Mouse (Mus musculus) neural tube, embryonic 14.5 days (tissue): ENCODE measurements around the gene Creb3l2. TPM values are rescaled to one million over a fixed set of nuclear protein-coding genes. Genes with fewer than 3 reads are reported as not detected.

Experiments
- ATAC-seq: fragments of 200-750 bp; cut with Nextera tagmentation; 2 replicates; pipeline ENCODE4 v1.8.0; 2017; ENCODE audit warnings: low read depth, mild to moderate bottlenecking, moderate TSS enrichment, moderate library complexity
- H3K27ac ChIP-seq: fragments of 300-500 bp; sonication (generic); 2 replicates; pipeline ENCODE4 v1.5.1; 2014; ENCODE audit warnings: low read depth, mild to moderate bottlenecking, control low read depth, low read length, moderate library complexity, mixed read lengths
- H3K27me3 ChIP-seq: fragments of 300-500 bp; sonication (generic); 2 replicates; pipeline ENCODE4 v1.6.1; 2014; ENCODE audit warnings: low read length; ENCODE audit not compliant: control insufficient read depth, insufficient read depth
- H3K36me3 ChIP-seq: fragments of 300-500 bp; sonication (generic); 2 replicates; pipeline ENCODE4 v1.6.1; 2014; ENCODE audit warnings: low read length, mixed read lengths; ENCODE audit not compliant: control insufficient read depth, insufficient read depth
- H3K4me1 ChIP-seq: fragments of 300-500 bp; sonication (generic); 2 replicates; pipeline ENCODE4 v1.6.1; 2014; ENCODE audit warnings: low read length; ENCODE audit not compliant: control insufficient read depth, insufficient read depth
- H3K4me2 ChIP-seq: fragments of 300-500 bp; sonication (generic); 2 replicates; pipeline ENCODE4 v1.6.1; 2014; ENCODE audit warnings: mild to moderate bottlenecking, low read depth, low read length, control low read depth
- H3K4me3 ChIP-seq: fragments of 300-500 bp; sonication (generic); 2 replicates; pipeline ENCODE4 v1.5.1; 2014; ENCODE audit warnings: low read depth, low read length, control low read depth, mixed read lengths
- H3K9ac ChIP-seq: fragments of 300-500 bp; sonication (generic); replicated peaks from 2 replicates; pipeline ENCODE4 v1.6.1; 2014; ENCODE audit warnings: low read depth, mild to moderate bottlenecking, control low read depth, low read length, mixed read lengths
- H3K9me3 ChIP-seq: fragments of 300-500 bp; sonication (generic); 2 replicates; pipeline ENCODE4 v1.6.1; 2016; ENCODE audit warnings: low read length; ENCODE audit not compliant: control insufficient read depth
- WGBS: fragments of 180-500 bp; shearing (Covaris S2); extraction: QIAGEN DNeasy Blood & Tissue Kit; methylation state at CpG from one replicate; pipeline ENCODE4 v1.1.7; 2014; 5-methylcytosine and 5-hydroxymethylcytosine counted together
- polyA plus RNA-seq: library from polyadenylated mRNA; unstranded; fragments of >200 nt; fragmentation: Nextera tagmentation; extraction: Ambion mirVana; gene quantifications from 2 replicates; pipeline ENCODE4 v1.2.1, GENCODE M21; 2014

The Creb3l2 gene
- polyA plus RNA-seq, 1 experiment from 2014 or later: 2.3 TPM

DNA sequence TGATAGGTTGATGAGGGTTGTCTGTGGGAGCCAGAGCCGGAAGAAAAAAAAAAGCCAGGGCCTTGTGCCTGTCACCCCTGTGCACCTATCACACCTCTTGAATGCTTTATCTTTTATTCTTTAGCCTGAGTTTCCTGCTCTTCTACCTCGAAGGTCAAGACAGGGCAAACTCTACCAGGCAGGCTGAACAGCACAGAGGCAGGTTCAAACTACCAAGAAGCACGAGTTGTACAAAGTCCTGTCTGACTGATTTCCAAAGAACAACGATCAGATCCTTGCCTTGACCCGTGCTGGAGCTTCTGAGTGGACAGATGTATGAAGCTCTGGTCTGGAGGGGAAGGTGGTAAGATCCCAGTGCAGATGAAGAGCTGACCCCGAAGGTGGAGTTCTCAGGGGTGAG lies 20.8 kb downstream of the Creb3l2 start:
- no peak overlapping the region for H3K27ac ChIP-seq
- ATAC-seq: no peak
- no peak overlapping the region for H3K9ac ChIP-seq
- WGBS: 84% methylated on average over 6 of the region's 6 CpGs
- no peaks in the 10 kb centered on the region for H3K9me3 ChIP-seq
- no peak overlapping the region for H3K4me2 ChIP-seq
- H3K27me3 ChIP-seq: no peaks in the 10 kb centered on the region
- H3K4me3 ChIP-seq: no peak overlapping the region
- no peaks in the 10 kb centered on the region for H3K36me3 ChIP-seq
- 0 out of 2 replicates have a peak, but pooled peaks cover 3% of the 10 kb centered on the region for H3K4me1 ChIP-seq

DNA sequence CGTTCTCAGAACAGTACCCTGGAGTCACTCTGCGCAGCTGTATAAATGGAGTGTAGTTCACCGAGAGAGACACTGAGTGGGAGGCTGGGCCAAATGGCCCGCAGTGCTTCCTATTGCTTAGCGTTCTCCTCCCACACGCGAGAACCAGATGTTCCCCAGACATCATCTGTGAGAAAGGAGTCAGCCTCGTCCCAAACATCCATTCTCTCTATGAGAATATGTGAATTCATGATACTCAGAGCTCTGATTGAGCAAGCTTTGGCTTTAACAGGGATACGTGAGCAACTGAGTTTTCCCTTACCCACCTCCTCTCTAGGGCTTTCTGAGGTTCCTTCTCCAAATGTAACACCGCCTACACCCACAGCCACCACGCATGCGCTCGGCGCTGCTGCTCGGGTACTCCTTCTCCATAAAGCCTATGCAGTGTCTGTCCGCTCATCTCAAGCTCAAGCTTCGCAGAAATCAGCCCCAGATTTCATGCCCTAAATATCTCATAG lies 22.5 kb downstream of the Creb3l2 start:
- no peak overlapping the region for H3K27ac ChIP-seq
- 0 out of 2 replicates have a peak, but pooled peaks cover 3% of the 10 kb centered on the region for H3K4me1 ChIP-seq
- ATAC-seq: no peak
- no peak overlapping the region for H3K9ac ChIP-seq
- H3K36me3 ChIP-seq: no peaks in the 10 kb centered on the region
- no peaks in the 10 kb centered on the region for H3K9me3 ChIP-seq
- H3K27me3 ChIP-seq: no peaks in the 10 kb centered on the region
- WGBS: 76% methylated on average over 17 of the region's 17 CpGs
- H3K4me2 ChIP-seq: no peak overlapping the region
- H3K4me3 ChIP-seq: no peak overlapping the region

DNA sequence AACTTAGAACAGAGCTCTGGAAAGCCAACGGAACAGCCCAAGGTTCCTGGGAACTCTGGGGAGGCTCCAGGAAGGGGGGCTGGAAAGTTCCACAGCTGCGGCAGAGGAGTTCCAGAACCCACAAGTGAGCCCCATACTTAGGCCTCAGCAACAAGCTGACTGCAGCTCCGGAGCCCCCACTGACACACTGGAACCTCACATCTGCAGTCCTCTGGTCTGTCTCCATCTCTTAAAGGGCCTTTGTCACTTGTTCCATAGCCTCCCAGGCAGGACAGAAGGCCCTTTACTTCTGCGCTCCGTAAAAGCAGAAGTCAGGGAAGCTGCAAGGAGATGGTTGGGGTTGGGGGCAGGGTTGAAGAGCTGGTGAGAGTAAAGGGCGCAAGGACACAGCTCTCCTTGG lies 23.0 kb downstream of the Creb3l2 start:
- H3K4me3 ChIP-seq: no peak overlapping the region
- ATAC-seq: no peak

DNA sequence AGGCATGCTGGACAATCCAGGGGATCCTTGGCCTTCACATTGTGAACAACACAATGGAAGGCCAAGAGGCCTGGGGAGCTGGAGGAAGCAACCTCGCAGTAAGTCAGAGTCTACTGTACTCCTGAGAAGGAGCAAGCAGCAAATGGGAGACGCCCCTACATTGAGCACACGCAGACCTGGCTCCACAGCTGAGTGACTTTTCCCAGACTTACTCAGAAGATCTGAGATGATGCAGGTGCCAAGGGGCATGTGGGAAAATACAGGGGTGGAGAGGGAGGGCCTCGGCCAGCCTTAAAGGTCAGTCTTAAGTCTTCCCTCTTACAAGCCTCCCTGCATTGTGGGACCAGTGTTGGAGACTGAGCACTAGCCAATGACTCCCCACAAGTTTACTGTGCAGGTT lies 25.2 kb downstream of the Creb3l2 start:
- Histone ChIP-seq H3K4me3 (no peak overlapping the region), H3K4me2 (no peak overlapping the region), H3K9me3 (no peaks in the 10 kb centered on the region), H3K27ac (no peak overlapping the region), H3K36me3 (no peaks in the 10 kb centered on the region), H3K4me1 (0 out of 2 replicates have a peak, but pooled peaks cover 3% of the 10 kb centered on the region), H3K27me3 (no peaks in the 10 kb centered on the region), H3K9ac (no peak overlapping the region)
- WGBS: 81% methylated on average over 4 of the region's 4 CpGs
- no peak for ATAC-seq

More for the DNA sequence above, 23.0 kb downstream of the Creb3l2 start:
- no peaks in the 10 kb centered on the region for H3K36me3 ChIP-seq
- no peak overlapping the region; the same call in 1 of the 2 replicates for H3K27ac ChIP-seq
- H3K4me2 ChIP-seq: no peak overlapping the region; the same call in 1 of the 2 replicates
- H3K9me3 ChIP-seq: no peaks in the 10 kb centered on the region
- 0 out of 2 replicates have a peak, but pooled peaks cover 3% of the 10 kb centered on the region for H3K4me1 ChIP-seq
- H3K27me3 ChIP-seq: no peaks in the 10 kb centered on the region
- no peak overlapping the region for H3K9ac ChIP-seq
- WGBS: 66% methylated on average over 6 of the region's 6 CpGs

DNA sequence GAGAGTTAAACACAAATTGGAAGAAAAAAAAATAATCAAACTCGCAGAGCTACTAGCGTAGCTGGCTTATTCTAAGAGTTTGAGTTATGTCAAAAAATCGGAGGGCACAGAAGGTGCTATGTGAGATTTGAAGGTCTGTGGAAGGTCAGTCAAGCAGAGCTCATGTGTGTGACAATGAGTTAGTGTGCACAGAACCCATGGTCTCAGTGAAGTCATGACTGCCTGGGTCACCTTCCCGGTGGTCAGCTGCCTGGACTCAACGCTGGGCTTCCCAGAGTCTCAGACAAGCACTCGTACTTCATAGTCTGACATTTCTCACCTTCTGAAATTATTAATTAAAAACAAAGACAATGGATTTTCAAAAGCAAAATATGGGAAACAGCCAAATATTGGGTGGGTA lies 26.4 kb downstream of the Creb3l2 start:
- no peak overlapping the region for H3K4me2 ChIP-seq
- H3K4me1 ChIP-seq: 0 out of 2 replicates have a peak, but pooled peaks cover 3% of the 10 kb centered on the region
- H3K36me3 ChIP-seq: no peaks in the 10 kb centered on the region
- 79% methylated on average over 6 of the region's 6 CpGs for WGBS
- H3K27me3 ChIP-seq: no peaks in the 10 kb centered on the region
- H3K9me3 ChIP-seq: no peaks in the 10 kb centered on the region
- no peak overlapping the region for H3K4me3 ChIP-seq
- H3K27ac ChIP-seq: no peak overlapping the region
- H3K9ac ChIP-seq: no peak overlapping the region
- no peak for ATAC-seq

DNA sequence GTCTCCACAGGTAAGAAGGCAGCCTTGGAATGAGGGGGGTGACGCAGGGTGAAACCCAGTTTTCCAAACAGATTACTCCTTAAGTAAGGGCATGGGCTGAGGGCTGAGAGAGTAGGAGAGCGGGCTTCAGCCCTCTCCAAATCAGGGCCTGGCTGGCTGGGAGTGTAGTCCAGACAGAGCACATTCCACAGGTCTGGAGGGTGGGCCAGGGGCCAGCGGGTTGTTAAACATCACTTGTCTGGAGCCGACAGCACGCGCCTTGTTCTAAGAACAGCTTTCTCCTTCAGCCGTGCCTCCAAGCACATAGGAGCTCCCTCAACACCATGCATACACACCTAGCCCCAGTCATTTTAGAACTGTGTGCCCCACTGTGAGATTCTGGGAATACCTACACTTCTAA lies 26.9 kb downstream of the Creb3l2 start:
- Histone ChIP-seq H3K9ac (no peak overlapping the region), H3K36me3 (no peaks in the 10 kb centered on the region), H3K9me3 (no peaks in the 10 kb centered on the region), H3K27ac (no peak overlapping the region), H3K4me2 (no peak overlapping the region), H3K4me3 (no peak overlapping the region), H3K4me1 (0 out of 2 replicates have a peak, but pooled peaks cover 2% of the 10 kb centered on the region), H3K27me3 (no peaks in the 10 kb centered on the region)
- ATAC-seq: 0 out of 2 replicates have a peak, but pooled peaks have one; percentile 46
- 54% methylated on average over 7 of the region's 7 CpGs for WGBS

DNA sequence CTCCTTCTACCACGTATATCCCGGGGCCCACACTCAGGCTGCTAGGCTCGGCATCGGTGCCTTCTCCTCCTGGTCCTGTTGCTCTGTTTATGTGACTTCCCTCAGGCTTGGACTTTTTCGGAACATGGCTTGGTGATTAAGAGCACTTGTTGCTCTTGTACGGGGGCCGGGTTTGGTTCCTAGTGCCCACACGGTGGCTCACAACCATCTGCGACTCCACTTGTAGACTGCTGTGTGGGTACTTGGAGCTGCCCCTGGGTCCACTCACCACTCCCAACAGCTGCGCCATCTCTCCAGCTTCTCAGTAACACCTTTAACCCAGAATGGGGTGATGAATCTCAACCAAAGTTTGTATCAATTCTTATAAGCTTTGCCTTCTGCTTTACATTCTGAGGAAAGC lies 27.4 kb downstream of the Creb3l2 start:
- 95% methylated on average over 10 of the region's 10 CpGs for WGBS
- H3K9ac ChIP-seq: no peak overlapping the region
- no peaks in the 10 kb centered on the region for H3K4me1 ChIP-seq
- no peak overlapping the region for H3K4me2 ChIP-seq
- ATAC-seq: no peak
- no peak overlapping the region for H3K4me3 ChIP-seq
- no peaks in the 10 kb centered on the region for H3K36me3 ChIP-seq
- H3K27ac ChIP-seq: no peak overlapping the region
- no peaks in the 10 kb centered on the region for H3K9me3 ChIP-seq
- H3K27me3 ChIP-seq: no peaks in the 10 kb centered on the region

DNA sequence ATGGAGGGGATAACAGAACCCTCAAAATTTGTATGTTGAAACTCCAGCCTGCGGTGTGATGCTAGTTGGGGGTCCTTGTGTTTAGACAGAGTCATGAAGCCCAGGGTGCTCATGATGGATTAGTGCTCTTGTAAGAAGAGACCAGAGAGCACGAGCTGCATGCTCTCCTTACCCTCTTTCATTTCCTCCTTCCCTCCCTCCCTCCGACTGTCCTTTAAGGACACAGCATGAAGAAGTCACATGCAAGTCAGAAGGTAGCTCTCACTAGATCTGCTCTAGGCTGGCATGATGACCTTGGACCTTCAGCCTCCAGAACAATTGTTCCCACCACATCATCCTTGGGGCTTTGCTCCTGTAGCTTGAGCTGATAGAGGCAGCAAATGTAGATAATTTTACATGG lies 30.2 kb downstream of the Creb3l2 start:
- no peak overlapping the region for H3K9ac ChIP-seq
- no peaks in the 10 kb centered on the region for H3K27me3 ChIP-seq
- no peak overlapping the region for H3K27ac ChIP-seq
- no peaks in the 10 kb centered on the region for H3K9me3 ChIP-seq
- H3K36me3 ChIP-seq: no peaks in the 10 kb centered on the region
- no peaks in the 10 kb centered on the region for H3K4me1 ChIP-seq
- H3K4me2 ChIP-seq: no peak overlapping the region
- H3K4me3 ChIP-seq: no peak overlapping the region
- no peak for ATAC-seq
- WGBS: 73% methylated on average over 3 of the region's 3 CpGs

DNA sequence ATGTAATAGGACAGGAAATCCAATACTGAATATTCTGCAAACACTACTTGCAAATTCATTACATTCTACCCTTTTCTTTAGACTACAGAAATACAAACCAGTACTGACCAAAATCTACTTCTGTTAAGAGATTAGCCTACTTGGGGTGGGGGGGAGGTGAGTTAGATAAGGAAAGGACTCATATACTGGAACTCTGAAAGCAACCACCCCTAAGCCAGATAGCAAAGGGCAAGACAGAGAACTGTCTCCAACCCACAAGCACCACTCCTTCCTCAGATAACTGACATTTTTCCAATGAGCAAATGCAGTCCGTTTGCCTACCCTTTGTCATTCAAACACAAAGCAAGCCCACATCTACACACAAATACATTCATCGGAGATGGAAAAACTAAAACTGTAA lies 32.1 kb downstream of the Creb3l2 start:
- H3K27ac ChIP-seq: no peak overlapping the region
- no peak for ATAC-seq
- H3K4me3 ChIP-seq: no peak overlapping the region
- no peaks in the 10 kb centered on the region for H3K27me3 ChIP-seq
- H3K36me3 ChIP-seq: no peaks in the 10 kb centered on the region
- 82% methylated on average over 2 of the region's 2 CpGs for WGBS
- H3K4me1 ChIP-seq: no peaks in the 10 kb centered on the region
- H3K4me2 ChIP-seq: no peak overlapping the region
- H3K9ac ChIP-seq: no peak overlapping the region
- H3K9me3 ChIP-seq: no peaks in the 10 kb centered on the region
